Mouse (Mus musculus) adrenal gland, adult 2 months (tissue): Measurements from ENCODE around the gene Cstad. TPM values are rescaled to one million over a fixed set of nuclear protein-coding genes. Genes with fewer than 3 reads are reported as not detected.

Experiments used
- polyA plus RNA-seq: library from polyadenylated mRNA; depleted of rRNA; stranded (reverse); fragments of >200 nt; gene quantifications from 2 replicates; pipeline ENCODE4 v1.2.3, GENCODE M21; 2012; rRNA removed
- total RNA-seq, 2 experiments: library from RNA; stranded (reverse); gene quantifications; 2 replicates each; pipeline ENCODE4 v1.2.3; 2021

Cstad gene
- total and polyA plus RNA-seq, 3 experiments = 0.29 to 1.8 (median 1.1) TPM

Other genes with a start within 250 kb of the Cstad start
- 10 to 100 TPM; 74.8 to 80.1 TPM for gene Sh3glb2, start 235.7 kb upstream of the Cstad start, total RNA-seq
- gene Sh3glb2, start 235.7 kb upstream of the Cstad start, polyA plus RNA-seq = 270 and 325 TPM in 2 replicates
- gene Miga2, start 230.8 kb upstream of the Cstad start, total RNA-seq = 100 to 1,000 TPM in 1 of 2 experiments, 10 to 100 TPM in 1; 71.7 to 111 TPM
- 55.8 and 68.1 TPM in 2 replicates for gene Miga2, start 230.8 kb upstream of the Cstad start, polyA plus RNA-seq
- gene Dolpp1, start 202.8 kb upstream of the Cstad start, total RNA-seq = 10 to 100 TPM; 16.5 to 21.9 TPM
- gene Dolpp1, start 202.8 kb upstream of the Cstad start, polyA plus RNA-seq = 70.6 and 82.0 TPM in 2 replicates
- 100 to 1,000 TPM; 216 to 274 TPM for gene Crat, start 179.2 kb upstream of the Cstad start, total RNA-seq
- 326 and 448 TPM in 2 replicates for gene Crat, start 179.2 kb upstream of the Cstad start, polyA plus RNA-seq
- 100 to 1,000 TPM; 124 to 147 TPM for gene Ptpa, start 179.0 kb upstream of the Cstad start, total RNA-seq
- gene Ptpa, start 179.0 kb upstream of the Cstad start, polyA plus RNA-seq = 235 and 242 TPM in 2 replicates
- gene Ier5l, start 120.8 kb upstream of the Cstad start, total RNA-seq = 1 to 10 TPM; 2.4 to 7.8 TPM
- 30.6 and 39.4 TPM in 2 replicates for gene Ier5l, start 120.8 kb upstream of the Cstad start, polyA plus RNA-seq
- 1 to 10 TPM; 1.8 to 5.0 TPM for gene 1700001O22Rik, start 208.6 kb downstream of the Cstad start, total RNA-seq
- gene 1700001O22Rik, start 208.6 kb downstream of the Cstad start, polyA plus RNA-seq = 2.8 and 3.6 TPM in 2 replicates
- 10 to 100 TPM; 33.5 to 45.4 TPM for gene Ntmt1, start 212.8 kb downstream of the Cstad start, total RNA-seq
- 69.9 and 77.1 TPM in 2 replicates for gene Ntmt1, start 212.8 kb downstream of the Cstad start, polyA plus RNA-seq
- 10 to 100 TPM; 24.7 to 30.3 TPM for gene Asb6, start 235.3 kb downstream of the Cstad start, total RNA-seq
- gene Asb6, start 235.3 kb downstream of the Cstad start, polyA plus RNA-seq = 58.2 and 62.5 TPM in 2 replicates
- gene Prrx2, start 239.9 kb downstream of the Cstad start, total RNA-seq = 1 to 10 TPM; 2.1 to 2.2 TPM
- gene Prrx2, start 239.9 kb downstream of the Cstad start, polyA plus RNA-seq = 4.3 and 5.0 TPM in 2 replicates